Mouse (Mus musculus): ENCODE measurements at regions not wholly inside any gene's neighbourhood (a gene's known extent, or its start where the extent isn't known, plus 50 kb on each side); places are given as distances from the start of the nearest gene placed in this dataset.
A peak's percentile ranks its signal among the peaks of the same experiment; 100 is the strongest.

GRCm38 (mm10) chr10:19525939-19526338 lies 65.8 kb upstream of the Ifngr1 start:
- Histone ChIP-seq H3K27ac (no peak overlapping the region), H3K4me3 (replicated peaks) (no peak overlapping the region), H3K27me3 (replicated peaks) (no peaks in the 10 kb centered on the region), H3K9me3 (no peaks in the 10 kb centered on the region), H3K4me1 (no peaks in the 10 kb centered on the region), H3K4me2 (no peak overlapping the region), H3K9ac (no peak overlapping the region), H3K36me3 (no peaks in the 10 kb centered on the region)
- ATAC-seq (ENCODE audit: insufficient read depth, low FRiP score, low read depth), result no peak

DNA sequence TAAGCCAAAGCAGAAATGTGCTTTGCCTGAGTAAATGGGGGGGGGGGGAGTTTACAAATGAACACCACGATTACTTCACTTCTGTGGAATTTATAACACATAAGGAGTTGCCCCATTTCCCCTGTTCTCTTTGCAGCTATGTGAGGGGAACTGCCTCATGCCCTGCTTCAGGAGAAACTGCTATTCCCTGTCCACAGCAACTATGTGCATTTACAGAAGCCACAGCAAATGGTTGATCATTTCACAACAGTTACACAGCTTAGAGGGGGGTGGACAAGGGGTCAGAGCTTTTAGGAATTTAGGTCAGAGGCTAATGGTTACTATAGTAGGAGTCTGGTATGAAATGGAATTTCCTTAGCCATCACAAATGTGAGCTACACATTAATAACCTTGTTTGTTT lies 65.4 kb upstream of the Ifngr1 start:
- 13% methylated on average over 1 of the region's 1 CpGs for WGBS
- Histone ChIP-seq H3K9me3 (no peaks in the 10 kb centered on the region), H3K27me3 (replicated peaks) (no peaks in the 10 kb centered on the region), H3K36me3 (no peaks in the 10 kb centered on the region), H3K9ac (no peak overlapping the region), H3K4me3 (replicated peaks) (no peak overlapping the region), H3K4me2 (no peak overlapping the region), H3K4me1 (no peaks in the 10 kb centered on the region), H3K27ac (no peak overlapping the region; the same call in 1 of the 2 replicates)
- no peak for ATAC-seq (ENCODE audit: insufficient read depth, low FRiP score, low read depth)

- 92% methylated on average over 5 of the region's 5 CpGs for WGBS
- no peaks in the 10 kb centered on the region for H3K9me3 ChIP-seq
Observed at GRCm38 (mm10) chr10:19529655-19530054, 62.1 kb upstream of the Ifngr1 start.

GRCm38 (mm10) chr10:19530056-19530455 lies 61.7 kb upstream of the Ifngr1 start:
- H3K36me3 ChIP-seq, result no peaks in the 10 kb centered on the region
- no peaks in the 10 kb centered on the region for H3K9me3 ChIP-seq
- H3K9ac ChIP-seq, result no peak overlapping the region
- no peak overlapping the region for H3K4me2 ChIP-seq
- no peaks in the 10 kb centered on the region for H3K4me1 ChIP-seq
- no peak overlapping the region for H3K27ac ChIP-seq
- H3K4me3 ChIP-seq (replicated peaks), result no peak overlapping the region
- H3K27me3 ChIP-seq (replicated peaks), result no peaks in the 10 kb centered on the region
- 90% methylated on average over 6 of the region's 6 CpGs for WGBS
- ATAC-seq (ENCODE audit: insufficient read depth, low FRiP score, low read depth), result no peak

More at GRCm38 (mm10) chr10:19529655-19530054, 62.1 kb upstream of the Ifngr1 start:
- no peak for ATAC-seq (ENCODE audit: insufficient read depth, low FRiP score, low read depth)
- Histone ChIP-seq H3K36me3 (no peaks in the 10 kb centered on the region), H3K4me1 (no peaks in the 10 kb centered on the region), H3K4me3 (replicated peaks) (no peak overlapping the region), H3K27ac (no peak overlapping the region), H3K4me2 (no peak overlapping the region), H3K27me3 (replicated peaks) (no peaks in the 10 kb centered on the region), H3K9ac (no peak overlapping the region)

DNA sequence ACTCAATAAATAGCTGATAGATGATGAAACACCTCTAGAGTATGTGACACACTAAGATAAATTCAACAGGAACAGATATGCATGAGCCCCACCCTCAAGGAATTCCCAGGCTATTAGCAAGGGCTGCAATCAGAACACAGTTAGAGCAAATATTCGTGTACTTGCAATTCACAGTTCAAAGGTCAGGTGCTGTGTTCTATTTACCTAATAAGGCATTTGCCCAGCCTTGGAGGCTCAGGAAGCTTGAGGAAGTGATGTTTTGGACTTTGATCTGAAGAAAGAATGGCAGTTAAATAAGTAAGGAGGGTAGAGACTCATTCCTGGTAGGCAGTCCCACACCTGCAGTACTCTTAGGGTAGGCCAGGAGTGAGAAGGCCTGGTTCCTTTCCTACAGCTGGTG lies 60.3 kb upstream of the Ifngr1 start:
- WGBS, result 26% methylated on average over 1 of the region's 1 CpGs
- no peaks in the 10 kb centered on the region for H3K4me1 ChIP-seq
- no peak overlapping the region for H3K27ac ChIP-seq
- ATAC-seq (ENCODE audit: insufficient read depth, low FRiP score, low read depth), result peak; percentile 68
- H3K9ac ChIP-seq, result no peak overlapping the region
- no peaks in the 10 kb centered on the region for H3K36me3 ChIP-seq
- no peak overlapping the region for H3K4me2 ChIP-seq
- no peaks in the 10 kb centered on the region for H3K27me3 ChIP-seq (replicated peaks)
- H3K4me3 ChIP-seq (replicated peaks), result no peak overlapping the region
- H3K9me3 ChIP-seq, result no peaks in the 10 kb centered on the region

DNA sequence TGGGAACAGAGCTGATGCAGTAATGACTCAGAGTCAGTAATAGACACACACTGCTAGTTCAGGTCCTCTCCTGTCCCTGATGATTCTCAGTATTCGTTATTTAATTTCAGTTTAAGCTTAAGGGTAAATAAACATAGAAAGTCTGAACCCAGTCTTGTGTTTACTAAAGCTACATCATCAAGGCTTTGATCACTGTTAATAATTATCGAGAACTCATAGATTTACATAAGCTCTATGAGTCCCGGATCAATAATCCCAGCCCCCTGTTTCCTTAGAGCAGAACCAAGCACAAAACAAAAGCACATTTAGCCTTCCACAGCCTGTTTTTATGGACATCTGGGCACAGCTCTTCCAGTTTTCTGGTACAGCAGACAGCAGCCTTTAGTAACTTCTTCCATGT lies 59.0 kb upstream of the Ifngr1 start:
- Histone ChIP-seq H3K36me3 (no peaks in the 10 kb centered on the region), H3K4me1 (no peaks in the 10 kb centered on the region), H3K27ac (no peak overlapping the region), H3K9me3 (no peaks in the 10 kb centered on the region), H3K9ac (no peak overlapping the region), H3K4me3 (replicated peaks) (no peak overlapping the region), H3K4me2 (no peak overlapping the region), H3K27me3 (replicated peaks) (no peaks in the 10 kb centered on the region)
- no peak for ATAC-seq (ENCODE audit: insufficient read depth, low FRiP score, low read depth)
- WGBS, result 64% methylated on average over 3 of the region's 3 CpGs

GRCm38 (mm10) chr10:19533846-19534245 lies 57.9 kb upstream of the Ifngr1 start:
- H3K4me1 ChIP-seq, result no peaks in the 10 kb centered on the region
- no peak; the same call in 1 of the 2 replicates for ATAC-seq (ENCODE audit: insufficient read depth, low FRiP score, low read depth)
- no peaks in the 10 kb centered on the region for H3K27me3 ChIP-seq (replicated peaks)
- H3K9me3 ChIP-seq, result no peaks in the 10 kb centered on the region
- H3K4me2 ChIP-seq, result no peak overlapping the region
- H3K27ac ChIP-seq, result no peak overlapping the region
- no peaks in the 10 kb centered on the region for H3K36me3 ChIP-seq
- no peak overlapping the region for H3K4me3 ChIP-seq (replicated peaks)
- 63% methylated on average over 1 of the region's 1 CpGs for WGBS
- no peak overlapping the region for H3K9ac ChIP-seq

All from stomach, embryonic 15.5 days (tissue).